Mouse (Mus musculus) lung, adult 2 months (tissue): ENCODE results near the gene Prrg2.

Experiments used
- CTCF ChIP-seq: fragments of 200-500 bp; IDR thresholded peaks from 2 replicates; pipeline ENCODE4 v1.5.1; 2011; ENCODE audit warnings: mild to moderate bottlenecking, low read length, control low read depth; ENCODE audit not compliant: insufficient read depth
- POLR2A ChIP-seq: fragments of 200-500 bp; IDR thresholded peaks from 2 replicates; pipeline ENCODE4 v1.6.1; 2011; ENCODE audit warnings: low read depth, mild to moderate bottlenecking, control low read depth, low read length, borderline replicate concordance; ENCODE audit errors: extremely low read depth

- TF ChIP-seq CTCF (no peak), POLR2A (no peak)
Observed at GRCm38 (mm10) chr7:45095367-45095766, 32.9 kb upstream of the Prrg2 start.
